Mouse (Mus musculus): ENCODE measurements around the gene Snd1. TPM values are rescaled to one million over a fixed set of nuclear protein-coding genes. Genes with fewer than 3 reads are reported as not detected.

The Snd1 gene
- polyA plus RNA-seq, 2 experiments = 31.5 to 43.2 TPM

DNA sequence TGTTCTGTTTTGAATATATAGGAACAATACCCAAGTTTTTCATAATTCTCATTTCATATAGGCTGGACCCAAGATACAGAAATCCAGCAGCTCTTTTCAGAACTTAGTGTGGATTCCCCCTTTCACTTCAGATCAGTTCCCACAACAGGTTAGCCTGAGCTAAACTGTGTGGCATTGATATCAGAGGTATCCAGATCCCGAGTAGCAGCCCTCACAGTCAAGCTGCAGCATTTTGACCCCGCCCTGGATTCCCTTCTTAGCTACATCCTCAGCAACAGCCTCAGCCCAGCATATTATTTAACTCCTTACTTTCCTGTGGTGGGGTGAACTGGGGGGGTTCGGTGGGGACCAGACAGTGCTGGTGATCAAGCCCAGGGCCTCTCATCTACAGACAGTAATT lies 128.5 kb downstream of the Snd1 start:
- peak; percentile 61 to 68 (median 65) for DNase-seq (ENCODE audit: low read depth in 3 of 3, low spot score in 3 of 3)
- peak overlapping the region; percentile 14; the same call in 1 of the 2 replicates for H3K27ac ChIP-seq
- 22% methylated on average over 3 of the region's 3 CpGs for WGBS (ENCODE audit: insufficient replicate concordance)

DNA sequence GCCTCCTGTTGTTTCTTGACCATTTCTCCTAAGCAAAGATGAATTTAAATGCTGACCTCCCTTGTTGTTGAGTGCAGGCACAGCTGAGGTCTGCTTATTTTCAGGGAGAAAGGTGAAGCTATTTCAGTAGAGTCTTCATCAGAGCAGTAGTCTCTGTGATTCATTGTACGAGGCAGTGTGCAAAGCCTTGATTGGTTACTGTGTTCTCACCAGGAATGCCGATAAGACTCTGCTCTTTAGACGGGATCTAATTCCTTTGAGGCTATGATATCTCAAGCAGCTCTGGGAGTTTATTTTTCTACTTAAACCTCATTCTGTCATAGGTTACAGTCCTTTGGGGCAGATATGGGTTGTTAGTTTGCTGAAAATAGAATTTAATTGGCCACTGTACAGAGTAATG lies 128.9 kb downstream of the Snd1 start:
- peak overlapping the region; percentile 1 for H3K4me2 ChIP-seq (ENCODE audit: low read depth)
- no peaks in the 10 kb centered on the region for H3K27me3 ChIP-seq (ENCODE audit: control insufficient read depth, insufficient read depth, low read length)
- H3K27ac ChIP-seq = no peak overlapping the region
- DNase-seq (ENCODE audit: low read depth in 3 of 3, low spot score in 3 of 3) = no peak
- H3K9ac ChIP-seq (replicated peaks) = no peak overlapping the region
- WGBS (ENCODE audit: insufficient replicate concordance) = 63% methylated on average over 3 of the region's 3 CpGs
- no peaks in the 10 kb centered on the region for H3K36me3 ChIP-seq (replicated peaks; ENCODE audit: control insufficient read depth, insufficient read depth, low read depth)
- ATAC-seq (ENCODE audit: insufficient read depth) = no peak
- peaks cover 30 to 45% of the 10 kb centered on the region in 2 experiments for H3K4me1 ChIP-seq (replicated peaks; ENCODE audit: control insufficient read depth in 2 of 2, insufficient read depth in 2 of 2, low read length in 1 of 2)
- no peaks in the 10 kb centered on the region for H3K9me3 ChIP-seq (ENCODE audit: control insufficient read depth, low read length)
- no peak overlapping the region for H3K4me3 ChIP-seq (ENCODE audit: insufficient read depth in 1 of 2, low read depth in 2 of 2, low read length in 2 of 2)
- TF ChIP-seq EP300 (IDR thresholded peaks at IDR 0.05; ENCODE audit: low read depth) (no peak), CTCF (IDR thresholded peaks at IDR 0.05; ENCODE audit: low read depth) (no peak)

More for the DNA sequence above, 128.5 kb downstream of the Snd1 start:
- ATAC-seq (ENCODE audit: insufficient read depth) = peak; percentile 81
- TF ChIP-seq CTCF (IDR thresholded peaks at IDR 0.05; ENCODE audit: low read depth) (no peak), EP300 (IDR thresholded peaks at IDR 0.05; ENCODE audit: low read depth) (peak; percentile 70)
- Histone ChIP-seq H3K27me3 (ENCODE audit: control insufficient read depth, insufficient read depth, low read length) (no peaks in the 10 kb centered on the region), H3K4me2 (ENCODE audit: low read depth) (peak overlapping the region; percentile 1), H3K9ac (replicated peaks) (no peak overlapping the region), H3K9me3 (ENCODE audit: control insufficient read depth, low read length) (no peaks in the 10 kb centered on the region), H3K4me3 (ENCODE audit: insufficient read depth in 1 of 2, low read depth in 2 of 2, low read length in 2 of 2) (no peak overlapping the region), H3K4me1 (replicated peaks; ENCODE audit: control insufficient read depth in 2 of 2, insufficient read depth in 2 of 2, low read length in 1 of 2) (peaks cover 33 to 49% of the 10 kb centered on the region in 2 experiments), H3K36me3 (replicated peaks; ENCODE audit: control insufficient read depth, insufficient read depth, low read depth) (no peaks in the 10 kb centered on the region)

DNA sequence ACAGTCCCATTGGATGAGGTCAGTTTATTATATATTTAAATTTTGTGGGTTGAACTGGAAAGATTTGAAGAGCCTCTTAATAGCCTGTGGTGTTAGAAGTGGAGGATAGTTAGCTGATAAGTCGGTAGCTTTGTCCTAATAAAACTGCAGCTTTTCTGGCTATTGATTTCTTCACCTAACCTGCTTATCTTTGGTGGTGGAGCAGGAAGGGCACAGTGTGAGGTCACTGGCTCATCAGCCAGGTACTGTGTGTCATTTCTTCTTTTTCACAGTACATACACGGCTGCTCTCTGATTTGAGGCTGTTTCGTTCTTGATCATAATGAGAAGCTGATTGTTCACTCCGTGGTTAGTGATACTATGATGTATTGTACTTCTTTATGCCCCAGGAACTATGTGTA lies 134.4 kb downstream of the Snd1 start:
- Histone ChIP-seq H3K27me3 (ENCODE audit: control insufficient read depth, insufficient read depth, low read length) (no peaks in the 10 kb centered on the region), H3K4me1 (replicated peaks; ENCODE audit: control insufficient read depth in 2 of 2, insufficient read depth in 2 of 2, low read length in 1 of 2) (peaks cover 4 to 9% of the 10 kb centered on the region in 2 experiments), H3K27ac (no peak overlapping the region), H3K9ac (replicated peaks) (no peak overlapping the region), H3K4me2 (ENCODE audit: low read depth) (no peak overlapping the region), H3K4me3 (ENCODE audit: insufficient read depth in 1 of 2, low read depth in 2 of 2, low read length in 2 of 2) (no peak overlapping the region), H3K9me3 (ENCODE audit: control insufficient read depth, low read length) (no peaks in the 10 kb centered on the region), H3K36me3 (replicated peaks; ENCODE audit: control insufficient read depth, insufficient read depth, low read depth) (no peaks in the 10 kb centered on the region)
- no peak for DNase-seq (ENCODE audit: low read depth in 3 of 3, low spot score in 3 of 3)
- TF ChIP-seq CTCF (IDR thresholded peaks at IDR 0.05; ENCODE audit: low read depth) (no peak), EP300 (IDR thresholded peaks at IDR 0.05; ENCODE audit: low read depth) (no peak)
- ATAC-seq (ENCODE audit: insufficient read depth) = no peak
- 52% methylated on average over 4 of the region's 4 CpGs for whole genome bisulfite sequencing (ENCODE audit: insufficient replicate concordance)

DNA sequence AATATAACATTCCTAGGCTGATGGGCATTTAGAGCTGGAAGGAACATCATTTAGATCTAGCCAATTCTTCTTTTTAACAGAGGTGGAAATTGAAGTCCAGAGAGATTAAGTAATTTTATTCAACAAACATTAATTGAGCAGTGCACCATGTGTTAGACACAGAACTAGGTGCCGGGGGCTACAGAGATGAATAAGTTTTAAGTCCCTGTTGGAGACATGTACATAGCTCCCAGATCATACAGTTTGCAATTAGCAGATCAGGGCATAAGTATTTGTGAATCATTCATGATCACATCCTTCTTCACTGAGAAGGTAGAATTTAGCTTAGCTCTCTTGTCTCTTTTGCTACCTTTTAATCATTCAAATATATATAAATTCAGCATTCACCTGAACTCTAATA lies 135.2 kb downstream of the Snd1 start:
- ATAC-seq (ENCODE audit: insufficient read depth) = no peak
- 88% methylated on average over 1 of the region's 1 CpGs for WGBS (ENCODE audit: insufficient replicate concordance)
- H3K4me3 ChIP-seq (ENCODE audit: insufficient read depth in 1 of 2, low read depth in 2 of 2, low read length in 2 of 2) = no peak overlapping the region
- H3K4me1 ChIP-seq (replicated peaks; ENCODE audit: control insufficient read depth in 2 of 2, insufficient read depth in 2 of 2, low read length in 1 of 2) = peaks cover 0 to 3% of the 10 kb centered on the region in 2 experiments; a peak in 2 of 4 replicates
- no peaks in the 10 kb centered on the region for H3K27me3 ChIP-seq (ENCODE audit: control insufficient read depth, insufficient read depth, low read length)
- no peak overlapping the region for H3K4me2 ChIP-seq (ENCODE audit: low read depth)
- no peaks in the 10 kb centered on the region for H3K36me3 ChIP-seq (replicated peaks; ENCODE audit: control insufficient read depth, insufficient read depth, low read depth)
- no peak overlapping the region for H3K9ac ChIP-seq (replicated peaks)
- no peak overlapping the region for H3K27ac ChIP-seq
- TF ChIP-seq CTCF (IDR thresholded peaks at IDR 0.05; ENCODE audit: low read depth) = no peak
- no peak for TF ChIP-seq EP300 (IDR thresholded peaks at IDR 0.05; ENCODE audit: low read depth)
- no peak for DNase-seq (ENCODE audit: low read depth in 3 of 3, low spot score in 3 of 3)
- H3K9me3 ChIP-seq (ENCODE audit: control insufficient read depth, low read length) = no peaks in the 10 kb centered on the region

DNA sequence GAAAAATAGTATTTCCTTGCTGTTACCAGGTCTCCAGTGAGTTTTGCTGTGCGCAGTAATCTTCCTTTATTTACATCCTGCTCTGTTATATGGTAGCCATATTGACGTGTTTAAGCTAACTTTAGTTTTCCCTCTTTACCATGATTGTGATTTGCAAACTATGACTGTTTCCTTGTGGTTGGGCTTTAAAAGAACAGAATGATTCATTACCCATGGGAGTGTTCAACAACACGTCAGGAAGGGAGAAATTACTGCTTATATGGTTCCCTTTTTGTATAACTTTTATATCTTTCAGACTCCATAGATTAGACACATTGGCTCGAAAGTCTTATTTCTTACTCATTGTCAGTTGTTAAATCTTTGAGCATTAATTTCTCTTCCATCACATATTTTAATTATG lies 138.5 kb downstream of the Snd1 start:
- no peaks in the 10 kb centered on the region for H3K27me3 ChIP-seq (ENCODE audit: control insufficient read depth, insufficient read depth, low read length)
- H3K36me3 ChIP-seq (replicated peaks; ENCODE audit: control insufficient read depth, insufficient read depth, low read depth) = no peaks in the 10 kb centered on the region
- no peak for TF ChIP-seq CTCF (IDR thresholded peaks at IDR 0.05; ENCODE audit: low read depth)
- TF ChIP-seq EP300 (IDR thresholded peaks at IDR 0.05; ENCODE audit: low read depth) = no peak
- H3K4me3 ChIP-seq (ENCODE audit: insufficient read depth in 1 of 2, low read depth in 2 of 2, low read length in 2 of 2) = no peak overlapping the region
- no peak overlapping the region for H3K27ac ChIP-seq
- no peaks in the 10 kb centered on the region for H3K9me3 ChIP-seq (ENCODE audit: control insufficient read depth, low read length)
- ATAC-seq (ENCODE audit: insufficient read depth) = no peak
- no peak overlapping the region for H3K9ac ChIP-seq (replicated peaks)
- H3K4me2 ChIP-seq (ENCODE audit: low read depth) = no peak overlapping the region
- peaks cover 3 to 9% of the 10 kb centered on the region in 2 experiments; a peak in 3 of 4 replicates for H3K4me1 ChIP-seq (replicated peaks; ENCODE audit: control insufficient read depth in 2 of 2, insufficient read depth in 2 of 2, low read length in 1 of 2)
- WGBS (ENCODE audit: insufficient replicate concordance) = 67% methylated on average over 4 of the region's 4 CpGs
- no peak for DNase-seq (ENCODE audit: low read depth in 3 of 3, low spot score in 3 of 3)

Measured in liver, embryonic 14.5 days (tissue).